Mouse (Mus musculus) urinary bladder, adult 18-20 months (tissue): ENCODE data around the gene Wdr61.

Experiments used
- DNase-seq, 2 experiments: peaks; one replicate each; pipeline ENCODE4 v3.0.0; 2022; ENCODE audit warnings: low spot score in 2 of 2, mixed read lengths in 2 of 2

Gene Wdr61

GRCm38 (mm10) chr9:54676531-54676986, 57.8 kb downstream of the Wdr61 start:
- peak; percentile 54 to 68 for DNase-seq

GRCm38 (mm10) chr9:54673887-54674286, 60.4 kb downstream of the Wdr61 start:
- no peak for DNase-seq

GRCm38 (mm10) chr9:54671962-54672361, 62.4 kb downstream of the Wdr61 start:
- DNase-seq, result no peak

GRCm38 (mm10) chr9:54668455-54668854, 65.9 kb downstream of the Wdr61 start:
- DNase-seq, result no peak

- DNase-seq, result no peak
Observed at GRCm38 (mm10) chr9:54666116-54666515, 68.2 kb downstream of the Wdr61 start.
